9 mouse cellular contexts compared by ENCODE assay signal in genomic region chr10:84760118-84761111, GRCm38 (mm10). TPM values are rescaled to one million over a fixed set of nuclear protein-coding genes. Genes with fewer than 3 reads are reported as not detected.
DNase-seq lines count a peak whose midpoint lies in the region; ATAC-seq and TF ChIP-seq lines count a peak whose summit lies in the region.
"Had no signal": no experiment of that assay in that cellular context is flagged by ENCODE, and none has a peak within 500 bp of the region (broad histone marks: within the 10 kb centered on the region; RNA-seq: fewer than 3 reads in every experiment).

No protein-coding gene starts in this region.

- H3K4me2 ChIP-seq in lung, embryonic 15.5 days = peak overlapping the region; percentile 53
- peak overlapping the region; percentile 66 for H3K4me2 ChIP-seq in hindbrain, embryonic 15.5 days
- H3K4me2 ChIP-seq in neural tube, embryonic 15.5 days = peak overlapping the region; percentile 87

- ATAC-seq in lung, embryonic 15.5 days (ENCODE audit: borderline replicate concordance, extremely low read depth, low FRiP score, low TSS enrichment) = peak; percentile 19; the same call in 1 of the 2 replicates
- peak; percentile 71 for ATAC-seq in hindbrain, embryonic 15.5 days (ENCODE audit: low FRiP score, low read depth)
- ATAC-seq in neural tube, embryonic 15.5 days (ENCODE audit: low FRiP score) = peak; percentile 46; the same call in 1 of the 2 replicates

- H3K9me3 ChIP-seq in lung, embryonic 15.5 days = no peaks in the 10 kb centered on the region
- H3K9me3 ChIP-seq in hindbrain, embryonic 15.5 days = no peaks in the 10 kb centered on the region
- no peaks in the 10 kb centered on the region for H3K9me3 ChIP-seq in neural tube, embryonic 15.5 days (replicated peaks)

- peaks cover 97% of the 10 kb centered on the region for H3K27me3 ChIP-seq in lung, embryonic 15.5 days
- H3K27me3 ChIP-seq in hindbrain, embryonic 15.5 days = peaks cover 16% of the 10 kb centered on the region
- H3K27me3 ChIP-seq in neural tube, embryonic 15.5 days (replicated peaks) = peaks cover 43% of the 10 kb centered on the region

- 5% methylated on average over 45 of the region's 46 CpGs for WGBS in lung, embryonic 15.5 days
- 4% methylated on average over 45 of the region's 46 CpGs for WGBS in hindbrain, embryonic 15.5 days
- WGBS in neural tube, embryonic 15.5 days = 5% methylated on average over 46 of the region's 46 CpGs
- WGBS in lung, adult 2 months = 12% methylated on average over 45 of the region's 46 CpGs

- H3K36me3 ChIP-seq in lung, embryonic 15.5 days = no peaks in the 10 kb centered on the region
- H3K36me3 ChIP-seq in hindbrain, embryonic 15.5 days = no peaks in the 10 kb centered on the region
- H3K36me3 ChIP-seq in neural tube, embryonic 15.5 days = no peaks in the 10 kb centered on the region

- TF ChIP-seq CTCF in lung, adult 2 months (IDR thresholded peaks at IDR 0.05; ENCODE audit: insufficient read depth, low read length) = no peak

- no peak overlapping the region for H3K9ac ChIP-seq in lung, embryonic 15.5 days
- H3K9ac ChIP-seq in hindbrain, embryonic 15.5 days = peak overlapping the region; percentile 42; the same call in 1 of the 2 replicates
- peak overlapping the region; percentile 41 for H3K9ac ChIP-seq in neural tube, embryonic 15.5 days (replicated peaks)

- peaks cover 31% of the 10 kb centered on the region for H3K4me1 ChIP-seq in lung, embryonic 15.5 days
- H3K4me1 ChIP-seq in hindbrain, embryonic 15.5 days (replicated peaks) = peaks cover 48% of the 10 kb centered on the region
- peaks cover 49% of the 10 kb centered on the region for H3K4me1 ChIP-seq in neural tube, embryonic 15.5 days
- peaks cover 1% of the 10 kb centered on the region for H3K4me1 ChIP-seq in lung, adult 2 months (ENCODE audit: control insufficient read depth, insufficient read depth, low read length)

- H3K4me3 ChIP-seq in lung, embryonic 15.5 days = peak overlapping the region; percentile 25
- peak overlapping the region; percentile 40 for H3K4me3 ChIP-seq in hindbrain, embryonic 15.5 days
- H3K4me3 ChIP-seq in neural tube, embryonic 15.5 days (replicated peaks) = peak overlapping the region; percentile 44
- no peak overlapping the region for H3K4me3 ChIP-seq in lung, adult 2 months (replicated peaks; ENCODE audit: extremely low read depth, low read depth, low read length)
- H3K4me3 ChIP-seq: myocyte had no signal

- peak; percentile 33 for DNase-seq in adrenal gland, postnatal 14 days
- no peak for DNase-seq in adrenal gland, adult 8-10 months
- DNase-seq in lung, postnatal 10 days = no peak
- no peak for DNase-seq in adipocyte (ENCODE audit: low spot score)
- DNase-seq in lung, adult 2 months = no peak

- TF ChIP-seq POLR2A in lung, adult 2 months (IDR thresholded peaks at IDR 0.05; ENCODE audit: borderline replicate concordance, extremely low read depth, low read depth, low read length) = no peak

- H3K27ac ChIP-seq in lung, embryonic 15.5 days = no peak overlapping the region
- H3K27ac ChIP-seq in hindbrain, embryonic 15.5 days (replicated peaks) = peak overlapping the region; percentile 68
- H3K27ac ChIP-seq in neural tube, embryonic 15.5 days (replicated peaks) = peak overlapping the region; percentile 60

RNA-seq across cellular contexts. Expression of gene Rfx4, which starts 4.6 kb away (rescaled TPM):
- total RNA-seq in adrenal gland, postnatal 14 days (2021) = 0.63 and 1.1 TPM in 2 replicates
- total RNA-seq in adrenal gland, adult 8-10 months (2022) = under 1 TPM in 1 of 4 experiments, not detected in 3; 0.07 TPM
- not detected in 2 replicates for polyA plus RNA-seq in lung, embryonic 15.5 days (2015; fragmentation: Nextera tagmentation; extraction: Ambion mirVana)
- polyA plus RNA-seq in hindbrain, embryonic 15.5 days (2015; fragmentation: Nextera tagmentation; extraction: Ambion mirVana) = 18.0 and 23.7 TPM in 2 replicates
- polyA plus RNA-seq in neural tube, embryonic 15.5 days (2015; fragmentation: Nextera tagmentation; extraction: Ambion mirVana) = 15.9 and 16.6 TPM in 2 replicates
- 0.05 and 0.13 TPM in 2 replicates for polyA plus RNA-seq in lung, adult 2 months (2012; rRNA removed)

Comparison
In these comparisons a context has a peak if more than half of its experiments do, and no peak if none do; other contexts are left out.
1. ATAC-seq: peak in every context shown above with its lines; median percentile 71 in hindbrain, embryonic 15.5 days; 46 in neural tube, embryonic 15.5 days; 19 in lung, embryonic 15.5 days.
2. RNA of gene Rfx4, which starts 4.6 kb away (polyA plus RNA-seq): 18.0 to 23.7 TPM in hindbrain, embryonic 15.5 days and 15.9 to 16.6 TPM in neural tube, embryonic 15.5 days; 0.05 to 0.13 TPM in lung, adult 2 months and not detected in lung, embryonic 15.5 days; every median in the first group is over 10 times any median in the second.
3. Peak in every context shown above with its lines, with median percentiles within 50 percentile points of each other: H3K4me2 ChIP-seq.